ENCODE assay signal across 8 mouse cellular contexts in genomic region chr9:96631389-96632072, GRCm38 (mm10). TPM values are rescaled to one million over a fixed set of nuclear protein-coding genes. Genes with fewer than 3 reads are reported as not detected.
A peak's percentile ranks its signal among the peaks of the same experiment; 100 is the strongest.
DNase-seq lines count a peak whose midpoint lies in the region; ATAC-seq and TF ChIP-seq lines count a peak whose summit lies in the region.

TSS of gene Rasa2 (minus strand) at chr9:96631617.

- H3K4me3 ChIP-seq in hindbrain, embryonic 16.5 days (ENCODE audit: low read length), result peak within 1 kb of the TSS; percentile 95
- peak within 1 kb of the TSS; percentile 55 for H3K4me3 ChIP-seq in left cerebral cortex, adult 2 months

- peak within 1 kb of the TSS; percentile 99 for H3K9ac ChIP-seq in hindbrain, embryonic 16.5 days (ENCODE audit: low read depth, low read length)

- peaks cover 8% of the 10 kb centered on the region for H3K4me1 ChIP-seq in hindbrain, embryonic 16.5 days (ENCODE audit: control insufficient read depth, insufficient read depth, low read depth, low read length)

- peak within 1 kb of the TSS; percentile 94 for H3K27ac ChIP-seq in hindbrain, embryonic 16.5 days (ENCODE audit: low read depth, low read length)
- H3K27ac ChIP-seq in left cerebral cortex, adult 2 months, result peak within 1 kb of the TSS; percentile 94

- WGBS in hindbrain, embryonic 16.5 days, result 3% methylated on average over 49 of the region's 52 CpGs

- intact Hi-C loops in left cerebral cortex, adult 2 months (cut with DNase I), result loop anchor here (2.0 kb wide), 2 partner anchors 19 to 37 kb away; no protein-coding TSS in a partner anchor

- H3K9me3 ChIP-seq in hindbrain, embryonic 16.5 days (ENCODE audit: control insufficient read depth, low read length), result no peaks in the 10 kb centered on the region

- TF ChIP-seq CTCF in left cerebral cortex, adult 2 months (IDR thresholded peaks at IDR 0.05), result no peak

- H3K4me2 ChIP-seq in hindbrain, embryonic 16.5 days (ENCODE audit: low read length), result peak within 1 kb of the TSS; percentile 73

- peak; percentile 94 for DNase-seq in T-cell, adult 2 months (ENCODE audit: low spot score)
- DNase-seq in cerebellum, postnatal 36 days, result peak; percentile 84 to 89
- peak; percentile 90 for DNase-seq in gastrocnemius, adult 18-20 months (ENCODE audit: low spot score)
- DNase-seq in left cerebral cortex, adult 2 months (ENCODE audit: extremely low spot score in 1 of 2, low spot score in 2 of 2), result peak; percentile 90 to 91
- peak; percentile 86 to 88 for DNase-seq in right cerebral cortex, adult 2 months (ENCODE audit: low spot score in 2 of 2)
- peak; percentile 93 for DNase-seq in urinary bladder, postnatal 14 days (ENCODE audit: low spot score)

- no peaks in the 10 kb centered on the region for H3K27me3 ChIP-seq in hindbrain, embryonic 16.5 days (replicated peaks; ENCODE audit: control insufficient read depth, insufficient read depth, low read length)

- H3K36me3 ChIP-seq in hindbrain, embryonic 16.5 days (ENCODE audit: control insufficient read depth, insufficient read depth, low read length), result no peaks in the 10 kb centered on the region

- peak; percentile 99 for ATAC-seq in hindbrain, embryonic 16.5 days
- ATAC-seq in megakaryocyte, adult 5-6 weeks (ENCODE audit: poor library complexity, severe bottlenecking), result peak; percentile 87

RNA-seq across cellular contexts. Expression of gene Rasa2, which starts in this region (rescaled TPM):
- 1 to 10 TPM; 2.2 to 2.3 TPM for total RNA-seq in gastrocnemius, adult 18-20 months (2021)
- polyA plus RNA-seq in hindbrain, embryonic 16.5 days (2015; fragmentation: Nextera tagmentation; extraction: Ambion mirVana), result 17.8 and 18.3 TPM in 2 replicates
- total RNA-seq in left cerebral cortex, adult 2 months (2021), result 10 to 100 TPM; 40.5 to 43.9 TPM
- total RNA-seq in megakaryocyte, adult 5-6 weeks (2015), result 14.5 and 16.9 TPM in 2 replicates
- 12.2 and 15.2 TPM in 2 replicates for total RNA-seq in megakaryocyte, adult 5-6 weeks (2017)

Comparison
In these comparisons a context has a peak if more than half of its experiments do, and no peak if none do; other contexts are left out.
1. Peak in every context shown above with its lines: DNase-seq, ATAC-seq, H3K4me3 ChIP-seq and H3K27ac ChIP-seq.
2. RNA of gene Rasa2 (total RNA-seq): 40.5 to 43.9 TPM in left cerebral cortex, adult 2 months and 12.2 to 16.9 TPM in megakaryocyte, adult 5-6 weeks; 2.2 to 2.3 TPM in gastrocnemius, adult 18-20 months; every median in the first group is over 4 times any median in the second.